Mouse (Mus musculus) left cerebral cortex, adult 9 months (tissue): ENCODE measurements at regions not wholly inside any gene's neighbourhood (a gene's known extent, or its start where the extent isn't known, plus 50 kb on each side); places are given as distances from the start of the nearest gene placed in this dataset.
"Not testable (repeated sequence)": the region's sequence is repeated elsewhere in the genome, so short reads cannot be mapped to it uniquely, and the experiment has no call there.

ENCODE experiments used
- DNase-seq, 2 experiments: peaks; one replicate each; pipeline ENCODE4 v3.0.0; 2022; ENCODE audit warnings: low spot score in 2 of 2

DNA sequence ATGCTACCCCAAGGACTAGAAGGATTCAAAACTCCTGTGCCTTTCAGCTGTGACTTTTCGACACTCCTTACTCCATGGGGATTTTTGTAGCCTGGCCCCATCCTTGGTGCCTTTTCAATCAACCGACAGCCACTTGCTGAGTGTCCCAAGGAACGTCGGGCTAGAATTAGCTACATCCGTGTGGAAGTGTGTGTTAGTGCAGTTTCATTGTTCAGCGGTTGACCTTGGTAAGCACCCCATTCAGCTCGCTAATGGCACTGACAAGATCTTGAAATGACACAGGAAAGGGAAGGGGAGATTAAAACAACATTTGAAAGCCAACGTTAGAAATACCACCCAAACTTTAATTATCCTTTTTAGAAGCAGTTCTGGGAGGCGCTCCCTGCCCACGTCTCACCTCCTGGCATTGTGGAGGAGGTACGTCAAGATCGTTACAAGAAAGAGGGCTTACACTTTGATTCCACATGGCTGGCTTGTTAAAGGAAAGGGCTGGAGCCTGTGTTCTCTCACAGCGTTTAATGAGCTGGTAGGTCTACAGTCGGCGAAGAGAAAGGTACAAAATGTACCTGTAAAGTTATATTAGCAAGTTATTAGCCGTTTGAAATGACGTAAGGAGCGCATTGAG, 536.4 kb downstream of the Fam19a2 start:
- DNase-seq, result peak; percentile 9 to 12

DNA sequence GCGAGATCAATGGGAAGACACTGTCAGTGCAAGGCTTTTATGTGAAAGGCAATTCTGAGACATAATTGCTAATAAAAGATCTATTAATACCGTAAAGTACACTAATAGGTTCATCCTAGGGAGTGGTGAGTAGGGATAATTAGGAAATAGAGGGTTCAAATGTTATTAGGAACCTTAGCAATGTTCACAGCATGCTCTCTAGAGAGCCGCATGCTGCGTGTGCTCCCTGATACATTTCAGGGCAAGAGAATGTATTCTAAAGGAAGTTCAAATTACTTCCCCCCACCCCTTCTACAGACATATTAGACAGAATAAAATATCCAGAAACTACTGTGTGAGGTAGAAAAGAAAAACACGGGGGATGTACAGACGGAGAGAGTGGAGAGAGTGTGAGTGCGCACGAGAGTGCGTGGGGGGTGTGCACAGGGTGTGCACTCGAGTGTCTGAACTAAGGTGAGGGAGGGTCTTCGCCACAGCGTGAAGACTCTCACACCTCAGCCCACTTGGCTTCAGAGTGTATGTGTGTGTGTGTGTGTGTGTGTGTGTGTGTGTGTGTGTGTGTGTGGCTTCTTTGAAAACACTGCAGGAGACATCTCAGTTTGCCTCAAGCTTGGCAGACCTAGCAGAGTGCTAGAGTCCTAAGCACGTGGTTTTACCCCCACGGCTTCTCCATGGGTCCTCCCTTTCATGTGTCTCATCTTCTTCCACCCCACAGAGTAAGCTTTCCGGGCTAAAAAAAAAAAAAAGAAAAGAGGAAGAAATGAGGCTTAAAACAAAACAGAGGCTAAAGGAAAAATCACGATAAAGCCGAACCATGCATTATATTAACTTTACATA, 537.1 kb downstream of the Fam19a2 start:
- DNase-seq, result no peak

DNA sequence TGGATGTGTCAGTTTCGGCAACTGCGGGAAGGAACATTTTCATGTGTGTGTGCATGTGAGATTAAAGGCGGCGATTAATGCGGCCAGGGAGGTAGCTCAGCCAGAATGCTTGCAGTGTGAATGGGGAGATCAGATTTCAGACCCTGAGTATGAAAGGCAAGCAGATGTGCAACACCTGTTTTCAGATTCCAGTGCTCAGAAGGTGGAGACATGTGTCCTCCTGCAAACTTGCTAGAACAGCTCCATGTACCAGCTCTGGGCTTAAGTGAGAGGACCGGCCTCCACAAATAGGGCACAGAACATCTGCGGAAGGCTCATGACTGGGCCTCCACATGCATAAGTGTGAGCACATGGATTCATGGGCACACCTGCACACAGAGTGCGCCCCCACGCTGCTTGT, 547.1 kb downstream of the Fam19a2 start:
- DNase-seq, result no peak

DNA sequence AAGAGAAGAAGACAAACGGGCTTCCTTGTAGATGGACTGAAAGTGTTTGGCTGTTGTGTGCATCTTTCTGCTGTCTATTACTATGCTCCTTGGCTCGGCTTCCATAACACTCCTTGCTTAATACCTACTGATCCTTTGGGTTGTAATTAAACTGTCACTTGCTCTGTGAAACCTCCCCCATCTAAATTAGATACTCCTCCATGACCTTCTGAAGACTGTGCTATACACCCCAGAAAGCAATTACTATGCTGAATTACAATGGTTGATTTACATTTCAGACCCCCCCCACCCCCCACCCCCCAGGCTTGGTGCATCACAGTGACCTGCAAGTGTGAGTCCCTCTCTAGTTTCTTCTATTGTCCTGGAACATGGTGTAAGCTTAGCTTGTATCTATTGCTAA, 549.3 kb downstream of the Fam19a2 start:
- no peak for DNase-seq

DNA sequence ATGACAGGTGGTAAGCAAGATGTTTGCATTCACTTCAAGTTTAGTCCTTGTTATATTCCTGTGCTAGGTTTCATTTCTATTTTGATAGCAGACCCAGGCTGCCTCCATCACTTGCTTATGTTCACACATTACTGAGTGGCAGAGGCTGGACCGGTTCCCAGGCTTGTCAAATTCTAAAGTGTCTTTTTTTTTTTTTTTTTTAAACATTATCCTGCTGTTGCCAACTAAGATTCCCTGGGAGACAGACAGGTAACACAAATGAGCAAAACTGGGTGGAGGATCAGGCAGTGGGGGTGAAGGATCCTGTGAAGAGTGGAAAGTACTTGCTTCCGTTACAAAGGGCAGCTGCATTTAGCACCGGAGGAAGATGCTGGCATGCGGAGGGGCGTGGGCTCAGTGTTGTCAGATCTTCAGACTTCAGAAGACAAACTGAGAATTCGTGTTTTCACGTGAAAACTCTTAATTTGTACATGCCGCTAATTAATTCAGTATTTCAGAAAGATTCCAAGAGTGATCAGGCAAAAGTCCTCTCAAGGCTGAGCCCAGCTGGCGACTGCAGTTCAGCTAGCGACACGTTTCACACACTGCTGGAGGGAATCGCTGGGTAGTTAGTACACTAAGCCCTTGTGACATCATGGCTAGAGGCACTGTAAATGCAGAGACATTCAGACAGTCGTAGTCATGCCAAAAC, 576.4 kb downstream of the Fam19a2 start:
- peak; percentile 40 to 63 for DNase-seq

DNA sequence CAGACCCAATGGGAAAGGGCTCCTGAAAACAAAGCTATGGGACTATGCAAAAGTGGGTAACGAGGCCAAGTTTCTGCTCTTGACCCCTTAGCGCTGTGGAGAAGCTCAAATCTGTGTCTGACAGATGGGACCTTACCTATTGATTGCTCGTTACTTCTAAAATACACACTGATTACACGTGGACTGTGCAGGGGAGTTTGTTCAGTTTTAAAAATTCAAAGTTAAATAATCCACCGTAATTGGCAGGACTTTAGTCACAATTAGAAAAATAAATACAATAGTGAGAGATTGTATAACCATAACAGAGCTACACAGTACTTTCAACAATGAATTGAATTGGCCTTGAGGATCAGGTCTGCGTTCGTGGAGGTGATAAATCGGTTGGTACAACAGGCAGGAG, 578.3 kb downstream of the Fam19a2 start:
- no peak for DNase-seq

DNA sequence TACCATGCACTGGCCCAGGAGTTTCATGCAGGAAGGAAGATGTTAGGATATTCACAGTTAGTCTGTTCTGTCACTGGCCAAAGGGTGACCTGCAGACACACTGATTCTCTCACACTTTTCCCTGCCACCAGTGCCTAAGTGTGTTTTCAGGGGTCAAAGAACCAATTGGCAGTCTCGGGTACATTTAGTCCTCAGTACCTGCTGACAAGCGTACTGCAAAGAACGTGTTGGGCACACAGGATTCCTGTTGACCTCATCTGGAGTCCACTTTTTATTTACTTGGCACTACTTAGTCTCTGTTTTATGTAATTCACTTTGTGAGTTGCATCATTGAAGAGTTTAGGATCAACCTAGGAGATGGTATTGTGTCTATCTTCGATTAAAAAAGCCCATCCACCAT, 579.8 kb downstream of the Fam19a2 start:
- no peak for DNase-seq

DNA sequence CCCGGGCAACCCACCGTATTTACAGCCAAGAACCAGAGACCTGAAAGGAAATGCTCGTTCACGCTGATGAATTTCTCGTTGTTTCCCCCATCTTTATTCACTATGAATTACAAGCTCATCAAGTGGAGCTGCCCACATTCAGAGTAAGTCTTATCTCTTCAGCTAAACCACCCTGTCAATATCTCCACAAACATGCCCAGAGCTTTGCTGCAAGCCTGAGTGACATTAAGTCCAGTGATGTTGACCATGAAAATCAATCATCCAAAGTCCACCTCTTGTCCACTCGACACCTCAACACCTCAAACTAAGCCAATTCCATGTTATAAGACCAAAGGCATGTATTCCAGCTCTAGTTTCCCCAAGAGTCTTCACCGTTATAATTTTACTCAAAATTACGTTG, 582.8 kb downstream of the Fam19a2 start:
- no peak for DNase-seq

DNA sequence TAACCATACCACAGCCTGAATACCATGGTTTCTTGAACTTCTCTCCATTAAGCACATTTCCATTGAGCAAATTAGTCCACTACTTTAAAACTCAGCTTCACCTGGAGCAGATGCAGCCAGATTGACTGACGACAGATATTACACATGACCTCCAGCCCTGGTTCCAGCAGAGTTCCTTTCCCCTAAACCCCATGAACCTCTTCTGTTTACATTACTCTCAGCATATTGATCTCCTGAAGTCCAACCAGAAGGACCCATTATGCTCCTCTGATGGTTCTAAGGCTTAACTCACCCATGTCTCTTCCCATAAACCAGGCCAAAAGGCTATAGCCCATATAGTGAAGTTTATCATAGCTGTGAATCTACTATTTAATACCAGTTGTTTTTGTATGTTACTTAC, 584.8 kb downstream of the Fam19a2 start:
- DNase-seq, result no peak

DNA sequence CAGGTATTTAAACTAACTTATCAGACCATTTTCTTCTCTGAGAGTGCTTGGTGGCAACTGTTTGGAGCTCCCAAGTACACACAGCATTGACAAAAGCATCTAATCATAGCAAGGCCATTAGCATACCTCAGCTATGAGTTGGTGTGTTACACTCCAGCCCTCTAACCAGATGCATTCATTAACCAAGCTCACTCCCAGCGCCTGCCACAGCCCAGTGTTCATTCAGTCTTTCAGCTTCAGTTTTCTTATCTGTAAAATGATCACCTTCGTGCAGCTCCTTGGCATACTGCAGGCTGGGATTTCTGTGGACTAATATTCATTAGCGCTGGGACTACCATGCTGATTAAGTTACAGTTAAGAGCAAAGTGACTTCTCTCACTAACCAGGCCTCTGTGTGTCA, 611.7 kb downstream of the Fam19a2 start:
- no peak for DNase-seq

DNA sequence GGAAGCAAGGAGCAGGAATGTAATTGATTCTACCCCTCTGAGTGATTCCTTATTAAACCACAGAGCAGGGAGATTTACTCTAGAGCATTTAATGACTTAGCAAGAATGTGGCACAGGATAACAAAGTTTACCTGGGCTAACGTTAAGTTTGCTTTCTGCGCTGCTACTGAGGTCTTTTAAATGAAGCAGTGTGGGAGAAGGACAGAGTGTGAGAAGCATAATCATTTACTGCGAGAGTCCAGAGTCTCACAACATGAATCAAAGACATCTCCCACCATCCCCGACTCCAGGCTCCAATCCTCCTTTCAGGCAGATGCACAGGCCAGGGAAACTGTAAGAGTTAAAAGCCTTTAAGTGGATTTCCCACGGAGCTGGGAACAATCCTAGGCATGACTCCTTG, 612.1 kb downstream of the Fam19a2 start:
- no peak for DNase-seq

DNA sequence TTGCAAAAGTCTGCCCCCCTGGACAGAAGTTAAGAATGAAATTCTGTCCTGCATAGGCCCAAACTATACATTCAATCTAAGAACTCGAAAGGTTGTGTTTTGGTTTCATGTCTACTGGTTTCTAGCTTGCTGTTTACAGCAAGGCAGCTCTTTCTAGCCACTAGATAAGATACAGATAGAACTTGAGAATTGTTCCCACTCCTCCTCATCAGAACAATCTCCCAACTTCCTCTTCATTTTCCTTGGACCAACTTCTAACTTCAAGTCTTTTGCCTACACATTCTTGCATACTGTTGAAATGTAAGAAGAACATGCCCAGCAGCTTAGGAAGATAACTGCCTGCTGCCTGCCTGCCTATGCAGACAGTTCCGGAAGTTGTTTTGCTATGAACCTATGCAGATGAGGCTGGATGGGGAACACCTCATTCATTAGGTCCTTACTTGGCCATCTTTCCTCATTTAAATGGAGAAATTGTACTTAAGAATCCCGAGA, 624.9 kb downstream of the Fam19a2 start:
- no peak for DNase-seq

DNA sequence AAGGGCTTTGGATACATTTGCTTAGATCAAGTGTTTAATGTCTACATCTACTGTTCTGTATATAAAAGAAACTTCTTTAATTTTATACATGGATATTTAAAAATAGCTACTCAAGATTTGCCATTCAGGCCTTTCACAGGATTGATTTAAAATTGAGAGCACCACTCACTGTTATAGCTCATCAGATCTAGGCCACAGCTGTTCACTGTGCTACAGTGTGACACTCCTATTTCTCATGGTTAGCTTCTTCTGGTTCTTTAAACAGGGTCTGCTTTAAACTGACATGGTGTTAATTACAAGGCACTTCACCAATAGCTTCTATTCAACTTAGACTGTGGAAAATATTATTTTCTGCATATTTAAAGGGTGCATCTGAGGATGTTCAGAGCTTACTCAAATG, 655.3 kb downstream of the Fam19a2 start:
- peak; percentile 7 to 19 for DNase-seq

DNA sequence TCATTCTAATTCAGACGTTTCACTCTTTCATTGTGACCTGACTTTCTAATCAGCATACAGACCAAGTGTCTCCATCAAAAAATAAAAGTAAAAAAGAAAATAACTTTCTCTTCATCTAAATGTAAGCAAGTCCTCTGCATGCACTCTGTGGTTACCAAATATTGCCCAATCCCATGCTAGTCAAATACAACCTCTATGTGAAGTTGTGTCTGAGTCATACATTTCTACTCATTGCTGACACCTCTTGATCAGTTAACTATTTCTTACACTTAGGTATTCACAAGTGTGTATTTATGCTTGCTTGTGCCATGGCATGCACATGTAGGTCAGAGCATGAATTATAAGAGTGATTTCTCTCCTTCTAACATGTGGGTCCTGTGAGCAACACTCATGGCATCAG, 666.2 kb downstream of the Fam19a2 start:
- DNase-seq, result no peak

DNA sequence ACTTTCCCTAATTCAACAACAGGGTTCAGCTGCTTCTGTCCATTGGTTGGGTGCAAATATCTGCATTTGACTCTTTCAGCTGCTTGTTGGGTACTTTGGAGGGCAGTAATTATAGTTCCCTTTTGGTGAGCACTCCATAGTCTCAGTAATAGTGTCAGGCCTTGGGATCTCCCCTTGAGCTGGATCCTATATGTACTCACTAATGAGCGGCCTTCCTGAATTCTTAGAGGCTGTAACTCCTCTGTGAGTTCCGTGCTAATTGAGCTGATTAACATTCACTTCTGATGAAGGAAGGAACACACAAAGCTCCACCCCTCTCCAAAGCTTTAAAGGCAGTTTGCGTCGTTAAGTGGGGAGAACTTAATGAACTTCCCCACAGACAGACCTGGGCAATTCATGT, 674.9 kb downstream of the Fam19a2 start:
- not testable (repeated sequence) for DNase-seq
